Mouse (Mus musculus): ENCODE measurements around the gene Jrkl. TPM values are rescaled to one million over a fixed set of nuclear protein-coding genes. Genes with fewer than 3 reads are reported as not detected.
A peak's percentile ranks its signal among the peaks of the same experiment; 100 is the strongest.

Gene Jrkl
- 5.9 and 6.2 TPM in 2 replicates for polyA plus RNA-seq (2012; rRNA removed)

- TF ChIP-seq CTCF (IDR thresholded peaks at IDR 0.05; ENCODE audit: borderline replicate concordance, extremely low read depth, insufficient read depth, insufficient read length), result no peak
- TF ChIP-seq POLR2A (IDR thresholded peaks at IDR 0.05; ENCODE audit: borderline replicate concordance, extremely low read depth, insufficient read depth, insufficient read length, poor library complexity, severe bottlenecking), result no peak
These were observed at the start of gene Jrkl for GRCm38 (mm10) chr9:13245481-13245880. TSS of gene Jrkl (minus strand) at chr9:13245829.

DNA sequence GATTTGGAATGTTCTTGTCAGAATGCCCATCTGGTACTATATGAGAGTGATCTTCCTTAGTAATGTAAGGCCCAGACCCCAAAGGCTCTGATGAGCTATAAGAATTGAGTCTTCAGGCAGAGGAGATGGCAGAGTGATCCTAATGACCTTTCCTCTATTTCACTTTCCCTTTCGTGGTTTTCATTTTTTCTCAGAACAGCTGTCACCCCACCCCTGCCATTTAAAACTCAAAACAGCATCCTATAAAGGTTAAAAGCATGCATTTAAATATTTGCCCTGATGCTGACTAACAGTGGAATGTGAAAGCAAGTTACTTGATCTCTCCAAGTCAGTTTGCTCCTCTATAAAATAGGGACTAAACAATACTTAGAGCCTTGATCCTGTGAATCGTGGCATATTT lies 41.9 kb upstream of the Jrkl start:
- no peak for DNase-seq (ENCODE audit: low read depth)
- TF ChIP-seq CTCF (IDR thresholded peaks at IDR 0.05; ENCODE audit: borderline replicate concordance, extremely low read depth, insufficient read depth, insufficient read length), result no peak
- no peak for TF ChIP-seq POLR2A (IDR thresholded peaks at IDR 0.05; ENCODE audit: borderline replicate concordance, extremely low read depth, insufficient read depth, insufficient read length, poor library complexity, severe bottlenecking)

More at GRCm38 (mm10) chr9:13245481-13245880, at the start of gene Jrkl:
- DNase-seq (ENCODE audit: low read depth), result peak; percentile 61

DNA sequence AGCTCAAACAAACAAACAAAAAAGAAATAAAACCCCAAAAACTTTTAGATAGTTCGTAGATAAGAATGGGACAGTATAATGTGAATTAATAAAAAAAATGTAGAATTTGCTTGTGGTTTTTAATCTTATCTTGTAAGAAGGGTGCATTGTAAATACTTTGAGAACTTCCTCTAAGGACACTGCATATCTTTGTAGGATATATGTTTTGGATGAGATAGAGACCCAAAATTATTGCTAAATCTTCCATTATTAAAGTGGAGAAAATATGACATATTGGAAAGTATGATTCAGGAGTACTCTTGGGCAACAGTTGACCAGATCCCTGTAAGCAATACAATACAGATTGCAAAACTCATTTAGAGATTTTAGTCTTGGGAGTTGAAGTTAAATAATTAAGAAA lies 27.6 kb upstream of the Jrkl start:
- no peak for TF ChIP-seq POLR2A (IDR thresholded peaks at IDR 0.05; ENCODE audit: borderline replicate concordance, extremely low read depth, insufficient read depth, insufficient read length, poor library complexity, severe bottlenecking)
- no peak for TF ChIP-seq CTCF (IDR thresholded peaks at IDR 0.05; ENCODE audit: borderline replicate concordance, extremely low read depth, insufficient read depth, insufficient read length)
- no peak for DNase-seq (ENCODE audit: low read depth)

- DNase-seq (ENCODE audit: low read depth), result no peak
- TF ChIP-seq POLR2A (IDR thresholded peaks at IDR 0.05; ENCODE audit: borderline replicate concordance, extremely low read depth, insufficient read depth, insufficient read length, poor library complexity, severe bottlenecking) (no peak), CTCF (IDR thresholded peaks at IDR 0.05; ENCODE audit: borderline replicate concordance, extremely low read depth, insufficient read depth, insufficient read length) (no peak)
These were observed 15.4 kb upstream of the Jrkl start for GRCm38 (mm10) chr9:13260980-13261379.

- TF ChIP-seq CTCF (IDR thresholded peaks at IDR 0.05; ENCODE audit: borderline replicate concordance, extremely low read depth, insufficient read depth, insufficient read length), result no peak
- no peak for TF ChIP-seq POLR2A (IDR thresholded peaks at IDR 0.05; ENCODE audit: borderline replicate concordance, extremely low read depth, insufficient read depth, insufficient read length, poor library complexity, severe bottlenecking)
- no peak for DNase-seq (ENCODE audit: low read depth)
These were observed 12.5 kb upstream of the Jrkl start for GRCm38 (mm10) chr9:13258173-13258572.

DNA sequence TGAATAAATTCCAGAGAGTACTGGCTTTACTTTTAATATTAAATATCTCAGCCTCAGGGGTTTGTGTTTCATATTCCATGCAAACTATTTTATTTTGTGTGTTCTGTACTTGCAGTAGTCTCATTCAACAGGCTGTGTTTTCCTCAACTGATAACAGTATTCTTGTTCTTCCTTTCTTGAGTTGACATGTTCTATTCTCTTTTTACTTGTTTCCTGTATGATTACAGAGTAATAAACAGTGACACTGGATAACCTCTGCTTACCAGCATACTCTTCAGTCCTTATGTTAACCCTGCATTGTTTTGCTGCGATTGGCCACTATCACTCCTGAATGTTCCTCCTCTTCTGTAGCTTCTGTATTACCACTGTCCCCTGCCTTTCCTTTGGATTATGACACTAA lies 11.1 kb upstream of the Jrkl start:
- no peak for DNase-seq (ENCODE audit: low read depth)
- TF ChIP-seq CTCF (IDR thresholded peaks at IDR 0.05; ENCODE audit: borderline replicate concordance, extremely low read depth, insufficient read depth, insufficient read length) (no peak), POLR2A (IDR thresholded peaks at IDR 0.05; ENCODE audit: borderline replicate concordance, extremely low read depth, insufficient read depth, insufficient read length, poor library complexity, severe bottlenecking) (no peak)

DNA sequence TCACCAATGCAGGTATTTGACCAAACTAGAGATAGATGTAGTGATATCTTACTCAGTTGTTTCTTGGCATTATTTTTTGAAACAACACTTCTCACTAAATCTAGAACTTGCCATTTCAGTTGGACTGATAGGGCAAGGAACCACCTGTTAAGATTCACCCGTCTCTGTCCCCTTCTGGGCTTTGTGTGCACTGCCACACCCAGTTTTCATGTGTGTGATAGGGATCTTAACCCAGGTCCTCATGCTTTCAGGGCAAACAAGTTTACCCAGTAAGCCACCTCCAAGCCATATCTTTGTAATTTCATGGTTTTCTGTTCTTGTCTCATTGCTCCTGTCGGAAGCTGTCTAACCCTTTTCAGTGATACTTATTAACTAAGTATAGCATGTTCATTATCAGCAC lies 5.6 kb upstream of the Jrkl start:
- TF ChIP-seq CTCF (IDR thresholded peaks at IDR 0.05; ENCODE audit: borderline replicate concordance, extremely low read depth, insufficient read depth, insufficient read length), result no peak
- TF ChIP-seq POLR2A (IDR thresholded peaks at IDR 0.05; ENCODE audit: borderline replicate concordance, extremely low read depth, insufficient read depth, insufficient read length, poor library complexity, severe bottlenecking), result no peak
- DNase-seq (ENCODE audit: low read depth), result no peak

GRCm38 (mm10) chr9:13248104-13248503 lies 2.5 kb upstream of the Jrkl start:
- DNase-seq (ENCODE audit: low read depth), result no peak
- no peak for TF ChIP-seq POLR2A (IDR thresholded peaks at IDR 0.05; ENCODE audit: borderline replicate concordance, extremely low read depth, insufficient read depth, insufficient read length, poor library complexity, severe bottlenecking)
- no peak for TF ChIP-seq CTCF (IDR thresholded peaks at IDR 0.05; ENCODE audit: borderline replicate concordance, extremely low read depth, insufficient read depth, insufficient read length)

- DNase-seq (ENCODE audit: low read depth), result peak; percentile 95
- TF ChIP-seq CTCF (IDR thresholded peaks at IDR 0.05; ENCODE audit: borderline replicate concordance, extremely low read depth, insufficient read depth, insufficient read length), result no peak
- TF ChIP-seq POLR2A (IDR thresholded peaks at IDR 0.05; ENCODE audit: borderline replicate concordance, extremely low read depth, insufficient read depth, insufficient read length, poor library complexity, severe bottlenecking), result peak; percentile 44; the same call in 1 of the 2 replicates
These were observed 1.4 kb upstream of the Jrkl start, which contains the start of gene Ccdc82 for GRCm38 (mm10) chr9:13246815-13247638. TSS of gene Ccdc82 (plus strand) at chr9:13246955.

GRCm38 (mm10) chr9:13242321-13242720 lies 3.3 kb downstream of the Jrkl start:
- TF ChIP-seq CTCF (IDR thresholded peaks at IDR 0.05; ENCODE audit: borderline replicate concordance, extremely low read depth, insufficient read depth, insufficient read length) (no peak), POLR2A (IDR thresholded peaks at IDR 0.05; ENCODE audit: borderline replicate concordance, extremely low read depth, insufficient read depth, insufficient read length, poor library complexity, severe bottlenecking) (no peak)
- DNase-seq (ENCODE audit: low read depth), result peak; percentile 68

DNA sequence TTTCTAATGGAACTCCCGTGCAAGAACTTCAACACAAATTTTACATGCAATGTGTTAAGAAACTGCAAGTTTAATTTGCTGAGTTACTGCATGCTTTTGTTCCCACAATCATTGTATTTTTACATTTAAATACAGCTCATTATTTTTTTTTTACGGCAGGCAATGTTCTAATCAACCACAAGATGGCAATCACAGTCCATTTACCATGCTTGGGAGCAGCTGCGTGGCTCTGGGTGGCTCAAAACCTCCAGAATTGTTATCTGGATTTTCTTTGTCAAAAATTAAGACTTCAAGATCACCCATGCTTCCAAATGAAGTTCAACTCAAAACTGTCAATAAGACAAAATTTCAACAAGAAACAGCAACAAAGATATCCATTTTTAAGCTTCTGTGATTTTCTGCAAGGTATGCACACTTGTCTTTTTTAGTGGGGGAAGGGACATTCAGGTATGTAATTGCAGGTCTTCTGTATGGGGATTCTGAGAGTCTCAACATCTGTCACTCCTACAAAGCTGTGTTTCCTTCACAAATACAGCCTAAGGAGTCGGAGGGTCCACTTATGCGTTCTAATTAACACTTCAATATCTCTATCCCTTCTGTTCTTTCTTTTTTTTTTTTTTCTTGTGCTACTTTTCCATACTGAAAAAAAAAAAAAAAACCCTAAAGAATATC lies 13.9 kb downstream of the Jrkl start:
- DNase-seq (ENCODE audit: low read depth), result peak; percentile 85

More for the DNA sequence above, 13.9 kb downstream of the Jrkl start:
- TF ChIP-seq POLR2A (IDR thresholded peaks at IDR 0.05; ENCODE audit: borderline replicate concordance, extremely low read depth, insufficient read depth, insufficient read length, poor library complexity, severe bottlenecking) (no peak), CTCF (IDR thresholded peaks at IDR 0.05; ENCODE audit: borderline replicate concordance, extremely low read depth, insufficient read depth, insufficient read length) (peak; percentile 71; the same call in 1 of the 2 replicates)

Data from brain, embryonic 14.5 days (tissue).